Mouse (Mus musculus) heart, postnatal 0 days (tissue): ENCODE results near the gene Ndufb10.

Source experiments
- CTCF ChIP-seq: IDR thresholded peaks from 2 replicates; pipeline ENCODE4 v1.5.1; 2016; ENCODE audit warnings: antibody characterized with exemption, control low read depth, low read depth
- EP300 ChIP-seq: IDR thresholded peaks from 2 replicates; pipeline ENCODE4 v1.6.1; 2016; ENCODE audit warnings: antibody characterized with exemption, low read depth

DNA sequence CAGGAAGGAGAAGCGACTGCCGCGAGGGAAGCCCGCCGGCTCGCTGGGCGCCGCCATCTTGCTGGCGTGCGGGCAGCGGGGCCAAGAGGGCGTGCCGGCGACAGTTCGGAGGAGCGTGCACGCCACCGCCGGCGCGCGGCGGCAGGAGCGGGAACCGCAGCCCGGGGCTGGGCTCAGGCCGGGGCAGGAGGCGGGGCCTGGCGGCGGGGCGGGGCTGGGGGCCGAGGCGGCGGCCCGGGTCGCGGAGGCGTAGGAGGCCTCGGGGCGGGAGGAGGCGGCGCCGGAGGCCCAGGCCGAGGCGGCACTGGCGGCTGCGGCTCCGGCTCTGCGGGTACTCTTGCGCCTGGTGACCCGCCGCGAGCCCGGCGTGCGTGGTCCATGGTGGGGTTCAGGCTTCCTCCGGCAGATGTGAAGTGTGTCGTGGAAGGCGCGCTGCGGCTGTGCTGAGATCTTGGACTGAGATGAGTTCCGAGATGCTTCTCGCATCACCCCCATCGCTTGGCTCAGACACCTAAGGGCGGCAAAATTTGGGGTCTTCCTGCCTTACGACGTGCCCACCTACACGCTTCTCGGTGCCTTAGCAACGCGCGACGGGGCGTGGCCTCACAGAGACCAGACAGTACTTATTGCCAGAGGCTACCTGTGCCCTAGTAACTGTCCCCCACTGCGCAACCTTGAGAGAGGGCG lies 28.1 kb downstream of the Ndufb10 start, which contains the start of the genes Gfer and Noxo1:
- TF ChIP-seq CTCF (no peak), EP300 (no peak)
